Mouse (Mus musculus) heart, adult 2 months (tissue): Measurements from ENCODE around the gene 4930590J08Rik. TPM values are rescaled to one million over a fixed set of nuclear protein-coding genes. Genes with fewer than 3 reads are reported as not detected.

Source experiments
- DNase-seq, 2 experiments: peaks; one replicate each; pipeline ENCODE4 v3.0.0; 2021
- H3K27ac ChIP-seq: fragments of 200-600 bp; 2 replicates; pipeline ENCODE4 v1.8.1; 2022
- H3K27me3 ChIP-seq: fragments of 200-500 bp; 2 replicates; pipeline ENCODE4 v1.6.1; 2012; ENCODE audit warnings: mild to moderate bottlenecking, low read length, inconsistent platforms, mixed read lengths; ENCODE audit not compliant: control insufficient read depth, insufficient read depth
- H3K36me3 ChIP-seq: fragments of 200-500 bp; 2 replicates; pipeline ENCODE4 v1.6.1; 2012; ENCODE audit warnings: low read length, inconsistent platforms; ENCODE audit not compliant: control insufficient read depth, insufficient read depth
- H3K4me1 ChIP-seq: fragments of 200-500 bp; 2 replicates; pipeline ENCODE4 v1.6.1; 2011; ENCODE audit warnings: low read length; ENCODE audit not compliant: control insufficient read depth, insufficient read depth
- H3K4me3 ChIP-seq: fragments of 200-600 bp; 2 replicates; pipeline ENCODE4 v1.8.1; 2022
- H3K79me2 ChIP-seq: fragments of 200-500 bp; replicated peaks from 2 replicates; pipeline ENCODE4 v1.6.1; 2012; ENCODE audit warnings: mild to moderate bottlenecking, inconsistent platforms, low read length, moderate library complexity, mixed read lengths; ENCODE audit not compliant: control insufficient read depth, insufficient read depth
- H3K9ac ChIP-seq: fragments of 200-500 bp; 2 replicates; pipeline ENCODE4 v1.6.1; 2012; ENCODE audit warnings: low read depth, mild to moderate bottlenecking, control low read depth, inconsistent platforms, low read length, mixed read lengths
- CTCF ChIP-seq: fragments of 200-600 bp; IDR thresholded peaks from 2 replicates; pipeline ENCODE4 v1.8.1; 2022; ENCODE audit warnings: antibody characterized with exemption, mild to moderate bottlenecking, moderate library complexity
- EP300 ChIP-seq: fragments of 200-500 bp; IDR thresholded peaks from 2 replicates; pipeline ENCODE4 v1.6.1; 2011; ENCODE audit warnings: low read depth, low read length, control low read depth; ENCODE audit not compliant: insufficient read depth
- POLR2A ChIP-seq: fragments of 200-500 bp; IDR thresholded peaks from 2 replicates; pipeline ENCODE4 v1.6.1; 2011; ENCODE audit warnings: mild to moderate bottlenecking, low read depth, low read length, control low read depth; ENCODE audit not compliant: insufficient read depth
- WGBS: fragments of 180-500 bp; shearing (Covaris S2); methylation state at CpG from one replicate; pipeline ENCODE4 v1.1.7; 2018; 5-methylcytosine and 5-hydroxymethylcytosine counted together
- intact Hi-C: fragments of 180-260 bp; cut with DNase I; formaldehyde crosslinking; loops from one replicate; pipeline ENCODE4 v1.15.1; 2025
- polyA plus RNA-seq: library from polyadenylated mRNA; depleted of rRNA; stranded (reverse); fragments of >200 nt; gene quantifications from 2 replicates; pipeline ENCODE4 v1.2.3, GENCODE M21; 2012; rRNA removed
- total RNA-seq, 2 experiments: library from RNA; stranded (reverse); gene quantifications; 2 replicates each; pipeline ENCODE4 v1.2.3; 2021

4930590J08Rik gene
- total and polyA plus RNA-seq, 3 experiments = 0.43 to 0.78 (median 0.52) TPM

DNA sequence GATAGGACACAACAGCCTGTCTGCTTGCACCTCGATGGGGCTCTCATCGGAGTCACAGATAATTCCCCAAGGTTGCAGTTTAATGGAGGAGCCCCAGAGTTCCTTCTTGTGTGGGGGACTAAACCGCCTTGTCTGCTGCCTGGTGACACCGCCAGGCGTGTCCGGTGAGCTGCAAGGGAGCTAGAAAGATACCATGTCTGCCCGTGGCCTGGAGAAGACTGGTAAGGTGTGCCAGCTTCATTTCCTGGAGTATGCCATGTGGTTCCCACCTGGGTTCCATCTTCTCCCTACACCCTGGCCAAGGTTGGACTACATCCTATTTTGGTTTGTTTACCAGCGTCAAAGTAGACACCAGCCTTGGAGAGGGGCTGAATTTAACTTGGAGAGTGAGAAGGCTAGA lies 87.5 kb downstream of the 4930590J08Rik start:
- no peaks in the 10 kb centered on the region for H3K27me3 ChIP-seq
- peaks cover 5% of the 10 kb centered on the region; the same call in 1 of the 2 replicates for H3K36me3 ChIP-seq
- no peak overlapping the region for H3K9ac ChIP-seq
- no peak overlapping the region for H3K4me3 ChIP-seq
- intact Hi-C loops = loop anchor here (5.0 kb wide), 1 partner anchor 77 kb away; no protein-coding TSS in a partner anchor
- TF ChIP-seq CTCF (no peak), EP300 (no peak), POLR2A (no peak)
- H3K27ac ChIP-seq = no peak overlapping the region
- DNase-seq = no peak
- WGBS = 66% methylated on average over 8 of the region's 8 CpGs
- peaks cover 14% of the 10 kb centered on the region for H3K4me1 ChIP-seq
- no peaks in the 10 kb centered on the region; the same call in 1 of the 2 replicates for H3K79me2 ChIP-seq

DNA sequence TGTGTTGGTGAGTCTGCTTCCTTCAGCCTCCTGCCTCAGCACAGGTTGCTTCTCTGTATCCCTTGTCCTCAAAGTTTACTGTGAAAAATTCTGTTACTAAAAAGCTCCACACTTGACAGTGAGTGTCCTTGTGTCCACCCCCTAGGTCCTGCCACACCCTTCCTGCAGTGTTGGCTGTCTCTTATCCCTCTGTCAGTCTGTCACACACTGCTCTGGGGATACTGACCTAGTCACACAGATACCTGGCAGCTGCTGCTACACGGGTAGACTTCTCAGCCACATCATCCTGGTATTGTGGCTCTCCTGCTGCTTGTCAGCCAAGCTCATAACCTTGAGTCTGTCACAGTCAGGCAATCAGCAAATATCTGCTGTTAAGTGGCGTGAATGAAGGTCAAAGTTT lies 90.2 kb downstream of the 4930590J08Rik start:
- no peaks in the 10 kb centered on the region for H3K27me3 ChIP-seq
- H3K79me2 ChIP-seq = no peaks in the 10 kb centered on the region; the same call in 1 of the 2 replicates
- intact Hi-C loops = loop anchor here (5.0 kb wide), 1 partner anchor 74 kb away; no protein-coding TSS in a partner anchor
- no peak overlapping the region for H3K9ac ChIP-seq
- H3K27ac ChIP-seq = no peak overlapping the region; the same call in none of the 2 replicates
- no peak for TF ChIP-seq POLR2A
- no peak for TF ChIP-seq EP300
- TF ChIP-seq CTCF = no peak
- H3K36me3 ChIP-seq = peaks cover 5% of the 10 kb centered on the region; the same call in 1 of the 2 replicates
- peaks cover 18% of the 10 kb centered on the region for H3K4me1 ChIP-seq
- WGBS = 40% methylated on average over 2 of the region's 2 CpGs
- no peak overlapping the region for H3K4me3 ChIP-seq
- no peak for DNase-seq

- intact Hi-C loops = loop anchor here (5.0 kb wide), 1 partner anchor 73 kb away; no protein-coding TSS in a partner anchor
- 44% methylated on average over 8 of the region's 8 CpGs for WGBS
- no peak overlapping the region for H3K27ac ChIP-seq
These were observed 91.3 kb downstream of the 4930590J08Rik start for GRCm38 (mm10) chr6:91993795-91994505.

DNA sequence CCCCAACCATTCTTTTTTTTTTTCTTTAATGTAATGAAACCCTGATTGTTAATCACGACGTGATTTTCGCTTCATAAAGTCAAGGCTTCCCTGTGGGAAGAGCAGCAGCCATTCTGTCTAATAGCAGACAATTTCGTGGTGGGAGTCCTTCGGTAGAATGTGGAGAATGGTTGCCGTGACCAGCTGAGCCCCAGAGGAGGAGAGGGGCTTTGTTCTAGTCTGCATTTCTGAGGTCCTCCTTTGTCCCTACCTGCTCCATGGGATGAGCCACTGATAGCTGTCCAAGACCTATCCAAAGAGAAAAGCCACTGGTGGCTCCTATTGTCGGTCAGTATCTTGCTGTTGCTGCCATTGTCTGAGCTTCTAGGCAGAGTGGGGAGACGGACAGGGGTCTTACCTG lies 93.5 kb downstream of the 4930590J08Rik start:
- Histone ChIP-seq H3K27me3 (no peaks in the 10 kb centered on the region), H3K4me3 (no peak overlapping the region), H3K36me3 (no peaks in the 10 kb centered on the region), H3K79me2 (no peaks in the 10 kb centered on the region; the same call in 1 of the 2 replicates), H3K4me1 (peaks cover 25% of the 10 kb centered on the region), H3K27ac (no peak overlapping the region), H3K9ac (no peak overlapping the region)
- intact Hi-C loops = no loop called here
- TF ChIP-seq POLR2A = no peak
- WGBS = 82% methylated on average over 8 of the region's 8 CpGs
- no peak for DNase-seq

More at GRCm38 (mm10) chr6:91993795-91994505, 91.3 kb downstream of the 4930590J08Rik start:
- no peak for TF ChIP-seq CTCF
- no peak for TF ChIP-seq EP300
- TF ChIP-seq POLR2A = no peak
- H3K4me1 ChIP-seq = peaks cover 22% of the 10 kb centered on the region
- H3K27me3 ChIP-seq = no peaks in the 10 kb centered on the region
- H3K36me3 ChIP-seq = peaks cover 5% of the 10 kb centered on the region; the same call in 1 of the 2 replicates
- H3K4me3 ChIP-seq = no peak overlapping the region
- no peaks in the 10 kb centered on the region; the same call in 1 of the 2 replicates for H3K79me2 ChIP-seq
- H3K9ac ChIP-seq = no peak overlapping the region
- DNase-seq = no peak

Other genes starting within 250 kb of the 4930590J08Rik start
- gene Slc6a6, start 218.8 kb upstream of the 4930590J08Rik start, total RNA-seq = 10 to 100 TPM; 56.4 to 96.9 TPM
- 86.2 and 118 TPM in 2 replicates for gene Slc6a6, start 218.8 kb upstream of the 4930590J08Rik start, polyA plus RNA-seq
- 10 to 100 TPM in 1 of 2 experiments, 1 to 10 TPM in 1; 8.5 to 12.4 TPM for gene Grip2, start 75.6 kb upstream of the 4930590J08Rik start, total RNA-seq
- gene Grip2, start 75.6 kb upstream of the 4930590J08Rik start, polyA plus RNA-seq = 25.2 and 37.9 TPM in 2 replicates
- 10 to 100 TPM in 1 of 2 experiments, 1 to 10 TPM in 1; 9.0 to 10.1 TPM for gene Ccdc174, start 24.8 kb upstream of the 4930590J08Rik start, total RNA-seq
- 2.8 and 4.1 TPM in 2 replicates for gene Ccdc174, start 24.8 kb upstream of the 4930590J08Rik start, polyA plus RNA-seq
- 10 to 100 TPM; 21.0 to 21.8 TPM for gene Fgd5, start 76.1 kb downstream of the 4930590J08Rik start, total RNA-seq
- 12.7 and 18.4 TPM in 2 replicates for gene Fgd5, start 76.1 kb downstream of the 4930590J08Rik start, polyA plus RNA-seq
- gene Nr2c2, start 188.6 kb downstream of the 4930590J08Rik start, total RNA-seq = 10 to 100 TPM; 21.6 to 26.8 TPM
- gene Nr2c2, start 188.6 kb downstream of the 4930590J08Rik start, polyA plus RNA-seq = 8.5 and 14.8 TPM in 2 replicates